Mouse (Mus musculus): ENCODE measurements around the gene 5430402E10Rik.
"Not testable (repeated sequence)": the region's sequence is repeated elsewhere in the genome, so short reads cannot be mapped to it uniquely, and the experiment has no call there.

5430402E10Rik gene

GRCm38 (mm10) chrX:77924962-77925361, at the start of gene 5430402E10Rik:
Gene 5430402E10Rik (minus strand): TSS chrX:77925062.
- not testable (repeated sequence) for DNase-seq (ENCODE audit: inconsistent age in 2 of 2, low spot score in 1 of 2)

DNA sequence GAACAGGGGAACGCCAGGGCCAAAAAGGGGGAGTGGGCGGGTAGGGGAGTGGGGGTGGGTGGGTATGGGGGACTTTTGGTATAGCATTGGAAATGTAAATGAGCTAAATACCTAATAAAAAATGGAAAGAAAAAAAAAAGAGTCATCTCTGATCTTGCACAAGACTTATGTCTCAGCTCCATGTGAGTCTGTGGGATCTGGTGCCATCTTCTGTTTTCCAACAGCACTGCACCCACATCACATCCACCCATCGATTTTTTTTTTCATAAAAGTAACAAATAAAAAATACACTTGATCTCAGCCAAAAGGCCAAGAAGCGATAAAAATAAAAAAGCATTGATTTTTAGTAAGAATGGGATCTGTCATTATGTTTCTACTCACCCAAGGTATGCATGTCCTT, 44.8 kb downstream of the 5430402E10Rik start:
- DNase-seq (ENCODE audit: inconsistent age in 2 of 2, low spot score in 1 of 2): peak; percentile 4 to 27

Data from adrenal gland, adult (tissue).